Mouse (Mus musculus): ENCODE data around the gene Carns1. TPM values are rescaled to one million over a fixed set of nuclear protein-coding genes. Genes with fewer than 3 reads are reported as not detected.

Gene Carns1
- polyA plus RNA-seq, 1 experiment = 2.1 TPM

- Histone ChIP-seq H3K79me3 (ENCODE audit: low read depth) (peaks cover 43% of the 10 kb centered on the region), H3K4me3 (ENCODE audit: insufficient read depth, poor library complexity, severe bottlenecking) (peak overlapping the region; percentile 84), H3K27me3 (ENCODE audit: control insufficient read depth, insufficient read depth, insufficient read length) (no peaks in the 10 kb centered on the region), H3ac (ENCODE audit: control insufficient read depth, insufficient read length, low read depth) (peak overlapping the region; percentile 100), H3K36me3 (ENCODE audit: control insufficient read depth, insufficient read depth) (peaks cover 17% of the 10 kb centered on the region), H3K79me2 (ENCODE audit: control insufficient read depth, insufficient read depth) (peaks cover 63% of the 10 kb centered on the region)
- TF ChIP-seq CTCF (IDR thresholded peaks at IDR 0.05; ENCODE audit: control insufficient read depth, insufficient read depth, insufficient read length) (no peak), MYOG (IDR thresholded peaks at IDR 0.05; ENCODE audit: control insufficient read depth, extremely low read depth, insufficient read length) (no peak), MAX (IDR thresholded peaks at IDR 0.05) (no peak), FOSL1 (IDR thresholded peaks at IDR 0.05; ENCODE audit: insufficient read depth, low read length, poor library complexity, severe bottlenecking) (no peak), CEBPB (IDR thresholded peaks at IDR 0.05; ENCODE audit: low read depth) (no peak), USF1 (IDR thresholded peaks at IDR 0.05; ENCODE audit: low read depth) (no peak), MYOD1 (IDR thresholded peaks at IDR 0.05; ENCODE audit: control insufficient read depth, insufficient read length, low read depth) (no peak)
Measured at GRCm38 (mm10) chr19:4214771-4215450, 39.6 kb upstream of the Carns1 start.

- no peak for TF ChIP-seq USF1 (IDR thresholded peaks at IDR 0.05; ENCODE audit: low read depth)
- TF ChIP-seq MAX (IDR thresholded peaks at IDR 0.05) = no peak
- no peak for TF ChIP-seq FOSL1 (IDR thresholded peaks at IDR 0.05; ENCODE audit: insufficient read depth, low read length, poor library complexity, severe bottlenecking)
- no peak for TF ChIP-seq CTCF (IDR thresholded peaks at IDR 0.05; ENCODE audit: control insufficient read depth, insufficient read depth, insufficient read length)
- TF ChIP-seq CEBPB (IDR thresholded peaks at IDR 0.05; ENCODE audit: low read depth) = no peak
- TF ChIP-seq MYOG (IDR thresholded peaks at IDR 0.05; ENCODE audit: control insufficient read depth, extremely low read depth, insufficient read length) = no peak
- TF ChIP-seq MYOD1 (IDR thresholded peaks at IDR 0.05; ENCODE audit: control insufficient read depth, insufficient read length, low read depth) = no peak
- H3K79me3 ChIP-seq (ENCODE audit: low read depth) = peaks cover 37% of the 10 kb centered on the region
- H3ac ChIP-seq (ENCODE audit: control insufficient read depth, insufficient read length, low read depth) = peak within 1 kb of the TSS; percentile 100
- H3K79me2 ChIP-seq (ENCODE audit: control insufficient read depth, insufficient read depth) = peaks cover 56% of the 10 kb centered on the region
- H3K4me3 ChIP-seq (ENCODE audit: insufficient read depth, poor library complexity, severe bottlenecking) = peak within 1 kb of the TSS; percentile 84
- H3K27me3 ChIP-seq (ENCODE audit: control insufficient read depth, insufficient read depth, insufficient read length) = no peaks in the 10 kb centered on the region
- H3K36me3 ChIP-seq (ENCODE audit: control insufficient read depth, insufficient read depth) = peaks cover 17% of the 10 kb centered on the region
Measured at GRCm38 (mm10) chr19:4214071-4214770, 38.9 kb upstream of the Carns1 start, which contains the start of the genes Clcf1 and AC109138.7. TSS of gene Clcf1 (plus strand) at chr19:4214238. TSS of gene AC109138.7 (plus strand) at chr19:4214357.

- Histone ChIP-seq H3K79me3 (ENCODE audit: low read depth) (peaks cover 30% of the 10 kb centered on the region), H3ac (ENCODE audit: control insufficient read depth, insufficient read length, low read depth) (peak overlapping the region; percentile 24), H3K4me3 (ENCODE audit: insufficient read depth, poor library complexity, severe bottlenecking) (peak overlapping the region; percentile 84), H3K79me2 (ENCODE audit: control insufficient read depth, insufficient read depth) (peaks cover 49% of the 10 kb centered on the region), H3K27me3 (ENCODE audit: control insufficient read depth, insufficient read depth, insufficient read length) (no peaks in the 10 kb centered on the region), H3K36me3 (ENCODE audit: control insufficient read depth, insufficient read depth) (peaks cover 14% of the 10 kb centered on the region)
- TF ChIP-seq USF1 (IDR thresholded peaks at IDR 0.05; ENCODE audit: low read depth) (peak; percentile 12), FOSL1 (IDR thresholded peaks at IDR 0.05; ENCODE audit: insufficient read depth, low read length, poor library complexity, severe bottlenecking) (peak; percentile 12), MAX (IDR thresholded peaks at IDR 0.05) (peak; percentile 56), CEBPB (IDR thresholded peaks at IDR 0.05; ENCODE audit: low read depth) (peak; percentile 71), MYOD1 (IDR thresholded peaks at IDR 0.05; ENCODE audit: control insufficient read depth, insufficient read length, low read depth) (peak; percentile 36), CTCF (IDR thresholded peaks at IDR 0.05; ENCODE audit: control insufficient read depth, insufficient read depth, insufficient read length) (no peak), MYOG (IDR thresholded peaks at IDR 0.05; ENCODE audit: control insufficient read depth, extremely low read depth, insufficient read length) (no peak)
Measured at GRCm38 (mm10) chr19:4213524-4213974, 38.3 kb upstream of the Carns1 start.

GRCm38 (mm10) chr19:4211891-4212588, 36.8 kb upstream of the Carns1 start:
- H3K79me3 ChIP-seq (ENCODE audit: low read depth) = peaks cover 17% of the 10 kb centered on the region
- no peak for TF ChIP-seq CTCF (IDR thresholded peaks at IDR 0.05; ENCODE audit: control insufficient read depth, insufficient read depth, insufficient read length)
- TF ChIP-seq CEBPB (IDR thresholded peaks at IDR 0.05; ENCODE audit: low read depth) = no peak
- no peak for TF ChIP-seq FOSL1 (IDR thresholded peaks at IDR 0.05; ENCODE audit: insufficient read depth, low read length, poor library complexity, severe bottlenecking)
- no peak for TF ChIP-seq MYOG (IDR thresholded peaks at IDR 0.05; ENCODE audit: control insufficient read depth, extremely low read depth, insufficient read length)
- TF ChIP-seq USF1 (IDR thresholded peaks at IDR 0.05; ENCODE audit: low read depth) = no peak
- no peak for TF ChIP-seq MYOD1 (IDR thresholded peaks at IDR 0.05; ENCODE audit: control insufficient read depth, insufficient read length, low read depth)
- no peak for TF ChIP-seq MAX (IDR thresholded peaks at IDR 0.05)
- H3K79me2 ChIP-seq (ENCODE audit: control insufficient read depth, insufficient read depth) = peaks cover 34% of the 10 kb centered on the region
- H3K36me3 ChIP-seq (ENCODE audit: control insufficient read depth, insufficient read depth) = peaks cover 6% of the 10 kb centered on the region
- H3K27me3 ChIP-seq (ENCODE audit: control insufficient read depth, insufficient read depth, insufficient read length) = no peaks in the 10 kb centered on the region
- H3K4me3 ChIP-seq (ENCODE audit: insufficient read depth, poor library complexity, severe bottlenecking) = no peak overlapping the region
- H3ac ChIP-seq (ENCODE audit: control insufficient read depth, insufficient read length, low read depth) = peak overlapping the region; percentile 48

- Histone ChIP-seq H3K4me3 (ENCODE audit: insufficient read depth, poor library complexity, severe bottlenecking) (no peak overlapping the region), H3K79me3 (ENCODE audit: low read depth) (no peaks in the 10 kb centered on the region), H3K79me2 (ENCODE audit: control insufficient read depth, insufficient read depth) (peaks cover 6% of the 10 kb centered on the region), H3ac (ENCODE audit: control insufficient read depth, insufficient read length, low read depth) (no peak overlapping the region), H3K27me3 (ENCODE audit: control insufficient read depth, insufficient read depth, insufficient read length) (no peaks in the 10 kb centered on the region), H3K36me3 (ENCODE audit: control insufficient read depth, insufficient read depth) (no peaks in the 10 kb centered on the region)
- no peak for TF ChIP-seq MAX (IDR thresholded peaks at IDR 0.05)
- TF ChIP-seq USF1 (IDR thresholded peaks at IDR 0.05; ENCODE audit: low read depth) = no peak
- no peak for TF ChIP-seq FOSL1 (IDR thresholded peaks at IDR 0.05; ENCODE audit: insufficient read depth, low read length, poor library complexity, severe bottlenecking)
- TF ChIP-seq CEBPB (IDR thresholded peaks at IDR 0.05; ENCODE audit: low read depth) = no peak
- no peak for TF ChIP-seq CTCF (IDR thresholded peaks at IDR 0.05; ENCODE audit: control insufficient read depth, insufficient read depth, insufficient read length)
- TF ChIP-seq MYOD1 (IDR thresholded peaks at IDR 0.05; ENCODE audit: control insufficient read depth, insufficient read length, low read depth) = no peak
- TF ChIP-seq MYOG (IDR thresholded peaks at IDR 0.05; ENCODE audit: control insufficient read depth, extremely low read depth, insufficient read length) = no peak
Measured at GRCm38 (mm10) chr19:4208563-4208962, 33.3 kb upstream of the Carns1 start.
